Mouse (Mus musculus) bone marrow macrophage, adult 2 months (primary cell): ENCODE measurements around the gene Rab3a.

Experiments
- CTCF ChIP-seq: IDR thresholded peaks from 2 replicates; pipeline ENCODE4 v1.5.1; 2012; ENCODE audit warnings: low read depth, mild to moderate bottlenecking, low read length, moderate library complexity
- POLR2A ChIP-seq: IDR thresholded peaks from 2 replicates; pipeline ENCODE4 v1.6.1; 2012; ENCODE audit warnings: mild to moderate bottlenecking, low read depth, low read length, borderline replicate concordance

DNA sequence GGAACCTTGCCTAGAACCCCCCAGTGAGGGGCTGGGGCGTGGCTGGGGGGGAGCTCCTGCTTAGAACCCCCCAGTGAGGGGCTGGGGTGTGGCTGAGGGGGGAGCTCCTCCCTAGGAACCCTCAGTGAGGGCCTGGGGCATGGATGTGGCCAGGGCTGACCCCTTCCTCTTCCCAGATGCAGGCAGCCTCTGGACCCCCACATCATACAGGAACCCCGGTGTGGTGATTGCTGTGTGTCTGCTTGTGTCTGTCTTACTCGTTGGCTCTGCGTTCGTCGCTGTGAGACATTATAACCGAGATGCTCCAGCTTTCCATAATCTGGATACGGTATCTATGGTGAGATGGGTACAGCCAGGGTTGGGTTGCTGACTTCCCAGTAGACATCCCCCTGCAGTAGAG, 32.9 kb upstream of the Rab3a start:
- TF ChIP-seq POLR2A = no peak
- no peak for TF ChIP-seq CTCF
